Mouse (Mus musculus) cerebellum, adult 2 months (tissue): ENCODE data around the gene Cfap70. TPM values are rescaled to one million over a fixed set of nuclear protein-coding genes. Genes with fewer than 3 reads are reported as not detected.

Source experiments
- DNase-seq, 2 experiments: peaks; one replicate each; pipeline ENCODE4 v3.0.0; 2021
- H3K27ac ChIP-seq: fragments of 200-500 bp; 2 replicates; pipeline ENCODE4 v1.5.1; 2012; ENCODE audit warnings: low read length, control low read depth, inconsistent platforms; ENCODE audit not compliant: insufficient read depth
- H3K27me3 ChIP-seq: fragments of 200-500 bp; 2 replicates; pipeline ENCODE4 v1.6.1; 2012; ENCODE audit warnings: inconsistent platforms, mild to moderate bottlenecking, low read length, moderate library complexity; ENCODE audit not compliant: control insufficient read depth, insufficient read depth
- H3K4me1 ChIP-seq: fragments of 200-500 bp; 2 replicates; pipeline ENCODE4 v1.6.1; 2011; ENCODE audit warnings: low read length; ENCODE audit not compliant: control insufficient read depth, insufficient read depth
- H3K4me3 ChIP-seq: fragments of 200-500 bp; replicated peaks from 2 replicates; pipeline ENCODE3; 2011; ENCODE audit warnings: mild to moderate bottlenecking, low read depth, low read length, control low read depth; ENCODE audit not compliant: insufficient read depth
- CTCF ChIP-seq: fragments of 200-500 bp; IDR thresholded peaks from 2 replicates; pipeline ENCODE4 v1.5.1; 2011; ENCODE audit warnings: low read depth, mild to moderate bottlenecking, control low read depth, low read length, moderate library complexity, borderline replicate concordance; ENCODE audit not compliant: insufficient read depth
- POLR2A ChIP-seq: fragments of 200-500 bp; IDR thresholded peaks from 2 replicates; pipeline ENCODE4 v1.6.1; 2011; ENCODE audit warnings: low read length, control low read depth, borderline replicate concordance; ENCODE audit not compliant: insufficient read depth
- WGBS: fragments of 180-500 bp; shearing (Covaris S2); methylation state at CpG from one replicate; pipeline ENCODE4 v1.1.7; 2018; 5-methylcytosine and 5-hydroxymethylcytosine counted together
- polyA plus RNA-seq: library from polyadenylated mRNA; depleted of rRNA; stranded (reverse); fragments of >200 nt; gene quantifications from 2 replicates; pipeline ENCODE4 v1.2.3, GENCODE M21; 2012

The Cfap70 gene
- polyA plus RNA-seq, 1 experiment = 0.38 TPM

DNA sequence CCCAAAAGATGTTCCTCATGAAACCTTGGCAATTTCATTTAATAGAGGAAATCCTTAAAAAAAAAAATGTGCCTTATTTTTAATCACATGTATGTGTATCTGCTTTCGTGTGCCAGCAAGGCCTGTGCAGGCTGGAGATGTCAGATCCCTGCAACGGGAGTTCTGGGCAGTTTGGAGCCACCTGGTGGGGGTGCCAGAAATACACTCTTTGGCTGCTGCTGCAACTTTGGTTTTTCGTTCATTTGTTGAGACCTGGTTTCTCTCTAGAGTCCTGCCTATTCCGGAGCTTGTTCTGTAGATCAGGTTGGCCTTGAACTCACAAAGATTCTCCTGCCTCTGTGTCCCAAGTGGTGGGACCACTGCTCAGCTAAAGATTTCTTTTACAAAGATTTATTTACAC, 53.2 kb downstream of the Cfap70 start:
- WGBS = 26% methylated on average over 4 of the region's 4 CpGs

DNA sequence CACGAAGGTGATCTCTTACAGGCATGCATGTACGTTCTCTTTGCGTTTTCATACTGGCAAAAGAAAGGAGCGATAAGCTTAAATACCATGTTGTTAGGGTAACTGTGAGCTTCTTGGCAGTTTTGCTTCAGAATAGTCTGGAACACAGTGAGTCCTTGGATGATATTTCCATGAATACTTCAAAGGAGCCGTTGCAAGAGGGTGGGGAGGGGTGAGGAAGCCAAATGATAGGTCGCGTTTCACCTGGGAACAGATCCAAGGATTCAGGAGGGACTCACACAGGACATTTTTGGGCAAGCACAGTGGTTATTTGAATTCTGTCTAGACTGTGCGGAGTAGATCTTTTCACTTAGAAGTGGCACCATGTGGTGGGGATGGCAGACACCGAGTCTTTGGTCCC, 54.8 kb downstream of the Cfap70 start:
- no peak for TF ChIP-seq POLR2A
- no peak for TF ChIP-seq CTCF
- H3K4me3 ChIP-seq = no peak overlapping the region

More for the DNA sequence above, 53.2 kb downstream of the Cfap70 start:
- no peaks in the 10 kb centered on the region for H3K27me3 ChIP-seq
- H3K27ac ChIP-seq = no peak overlapping the region
- H3K4me1 ChIP-seq = no peaks in the 10 kb centered on the region
- no peak overlapping the region for H3K4me3 ChIP-seq
- TF ChIP-seq POLR2A (no peak), CTCF (no peak)
- no peak for DNase-seq

DNA sequence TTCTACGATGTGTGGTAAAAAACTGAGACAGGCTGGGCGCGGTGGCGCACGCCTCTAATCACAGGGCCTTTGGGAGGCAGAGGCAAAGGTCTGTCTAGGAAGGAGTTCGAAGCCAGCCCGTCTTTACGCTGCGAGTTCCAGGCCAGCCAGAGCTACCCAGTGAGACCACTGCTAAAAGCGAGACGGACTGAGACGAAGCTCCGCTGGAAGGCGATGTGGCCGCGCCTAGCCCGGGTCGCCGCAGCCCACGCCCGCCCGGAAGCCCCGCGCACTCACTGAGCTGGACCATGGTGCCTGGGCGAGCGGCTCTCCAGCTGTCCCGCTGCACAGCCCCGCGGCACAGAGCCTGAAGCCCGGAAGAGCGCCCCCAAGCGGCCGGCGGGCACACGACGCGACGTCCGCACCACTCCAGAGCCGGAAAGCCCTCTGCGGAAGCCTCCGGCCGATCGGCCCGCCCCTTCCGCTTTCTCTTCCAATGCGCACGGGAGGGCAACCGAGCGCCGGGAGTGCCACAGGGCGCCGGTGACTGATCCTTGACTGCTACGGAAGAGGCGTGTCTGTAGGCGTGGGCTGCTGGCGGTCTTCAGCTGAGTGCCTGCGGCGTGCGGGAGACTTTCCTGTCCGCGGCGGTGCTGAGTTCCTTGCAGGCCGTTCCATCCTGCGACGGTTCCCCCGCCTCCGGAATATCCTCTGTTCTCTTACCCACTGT, 58.7 kb downstream of the Cfap70 start, which contains the start of gene Mrps16:
TSS of gene Mrps16 (minus strand) at position 430 of the 709 bp plus-strand sequence.
- peak within 1 kb of the TSS; percentile 92 for H3K27ac ChIP-seq
- WGBS = under 1% methylated on average over 68 of the region's 68 CpGs
- H3K27me3 ChIP-seq = no peaks in the 10 kb centered on the region
- peak within 1 kb of the TSS; percentile 90 for H3K4me3 ChIP-seq
- DNase-seq = peak; percentile 94 to 98
- H3K4me1 ChIP-seq = no peaks in the 10 kb centered on the region
- peak; percentile 68 for TF ChIP-seq POLR2A
- peak; percentile 67 for TF ChIP-seq CTCF

More for the DNA sequence above, 54.8 kb downstream of the Cfap70 start:
- Histone ChIP-seq H3K4me1 (no peaks in the 10 kb centered on the region), H3K27ac (no peak overlapping the region), H3K27me3 (no peaks in the 10 kb centered on the region)
- DNase-seq = no peak
- WGBS = 57% methylated on average over 9 of the region's 9 CpGs

DNA sequence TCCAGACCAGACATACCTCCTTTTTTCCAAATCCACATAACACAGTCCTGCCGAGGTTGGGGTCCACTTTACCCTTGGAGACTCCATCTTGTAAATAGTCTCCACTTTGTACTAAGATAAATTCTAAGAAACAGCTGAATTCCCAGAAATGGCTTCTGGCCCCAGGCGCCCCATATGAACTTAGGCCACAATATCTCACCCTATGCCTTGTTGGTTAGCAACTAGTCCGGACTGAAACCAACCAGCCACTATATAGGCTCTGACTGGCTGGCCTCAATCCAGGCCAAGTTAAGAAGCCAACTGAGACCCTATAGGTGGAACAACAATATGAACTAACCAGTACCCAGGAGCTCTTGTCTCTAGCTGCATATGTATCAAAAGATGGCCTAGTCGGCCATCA, 59.7 kb downstream of the Cfap70 start:
- H3K4me1 ChIP-seq = peaks cover 2% of the 10 kb centered on the region
- H3K27ac ChIP-seq = no peak overlapping the region
- WGBS = 70% methylated on average over 4 of the region's 4 CpGs
- no peak for TF ChIP-seq CTCF
- no peak for TF ChIP-seq POLR2A
- no peaks in the 10 kb centered on the region for H3K27me3 ChIP-seq
- DNase-seq = peak; percentile 26
- no peak overlapping the region for H3K4me3 ChIP-seq

DNA sequence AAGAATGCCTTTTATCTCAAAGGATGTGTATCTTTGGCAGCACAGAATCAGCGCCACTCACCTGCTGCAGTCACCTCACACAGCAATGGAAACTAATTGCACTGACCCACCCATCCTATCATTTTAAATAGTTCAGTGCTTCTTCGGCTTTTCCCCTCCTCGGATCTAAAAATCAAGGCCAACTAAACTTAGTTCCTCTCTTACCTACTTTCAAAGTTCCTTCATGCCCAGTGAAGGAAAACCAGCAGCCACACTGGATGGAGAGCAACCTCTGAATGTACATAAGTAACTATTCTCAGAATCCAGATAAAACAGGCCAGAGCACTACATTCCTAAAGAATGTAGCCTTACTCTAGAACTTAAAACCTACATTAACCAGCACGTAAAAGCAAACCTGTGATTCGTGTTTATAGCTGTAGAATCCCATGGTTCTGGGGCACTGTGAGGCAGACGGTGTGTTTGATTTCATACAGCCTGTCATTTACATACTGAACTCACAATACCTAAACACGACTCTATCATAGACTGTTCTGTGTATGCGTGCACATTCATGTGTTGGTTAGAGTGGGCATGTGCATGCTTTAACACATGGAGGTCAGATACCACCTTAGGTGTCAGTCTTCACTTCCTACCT, 62.5 kb downstream of the Cfap70 start:
- TF ChIP-seq POLR2A = no peak
- TF ChIP-seq CTCF = no peak
- Histone ChIP-seq H3K4me1 (peaks cover 3% of the 10 kb centered on the region), H3K27ac (no peak overlapping the region), H3K4me3 (no peak overlapping the region), H3K27me3 (no peaks in the 10 kb centered on the region)
- WGBS = 90% methylated on average over 8 of the region's 8 CpGs
- no peak for DNase-seq

DNA sequence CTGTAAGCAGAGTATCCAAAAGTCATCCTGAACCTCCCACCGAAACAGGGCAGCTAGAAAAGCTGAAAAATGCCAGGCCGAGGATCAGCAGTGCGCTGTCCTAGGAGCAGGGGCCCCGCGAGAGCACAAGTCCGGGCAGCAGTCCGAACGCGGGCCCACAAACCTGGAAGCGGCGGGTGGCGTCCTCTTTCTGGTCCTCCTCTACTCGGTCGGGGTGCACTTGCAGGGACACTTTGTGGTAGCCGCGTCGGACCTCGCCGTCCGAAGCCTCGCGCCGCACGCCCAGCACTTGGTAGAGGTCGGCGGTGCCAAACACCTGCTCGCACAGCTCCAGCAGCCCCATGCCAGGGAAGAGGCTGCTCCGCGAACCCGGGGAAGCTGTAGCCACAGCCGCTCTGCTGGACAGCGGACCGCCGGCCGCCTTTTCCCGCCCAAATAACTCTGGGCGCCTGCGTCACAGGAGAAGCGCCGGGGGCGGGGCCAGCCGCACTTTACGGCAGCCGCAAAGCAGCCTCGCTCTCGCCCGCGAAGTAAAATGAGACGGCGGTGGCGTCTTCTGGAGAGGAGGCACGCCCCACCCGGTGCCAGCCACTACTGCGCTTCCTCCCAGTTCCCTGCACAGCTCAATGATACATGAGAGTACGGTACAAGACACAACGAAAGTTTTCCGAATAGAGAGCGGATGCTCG, 63.4 kb downstream of the Cfap70 start, which contains the start of gene Dnajc9:
TSS of gene Dnajc9 (minus strand) at position 470 of the 689 bp plus-strand sequence.
- H3K4me3 ChIP-seq = peak within 1 kb of the TSS; percentile 98
- under 1% methylated on average over 59 of the region's 59 CpGs for WGBS
- H3K27me3 ChIP-seq = no peaks in the 10 kb centered on the region
- peaks cover 3% of the 10 kb centered on the region for H3K4me1 ChIP-seq
- peak; percentile 94 to 96 for DNase-seq
- H3K27ac ChIP-seq = peak within 1 kb of the TSS; percentile 52; the same call in 1 of the 2 replicates
- TF ChIP-seq POLR2A (peak; percentile 89), CTCF (no peak)

DNA sequence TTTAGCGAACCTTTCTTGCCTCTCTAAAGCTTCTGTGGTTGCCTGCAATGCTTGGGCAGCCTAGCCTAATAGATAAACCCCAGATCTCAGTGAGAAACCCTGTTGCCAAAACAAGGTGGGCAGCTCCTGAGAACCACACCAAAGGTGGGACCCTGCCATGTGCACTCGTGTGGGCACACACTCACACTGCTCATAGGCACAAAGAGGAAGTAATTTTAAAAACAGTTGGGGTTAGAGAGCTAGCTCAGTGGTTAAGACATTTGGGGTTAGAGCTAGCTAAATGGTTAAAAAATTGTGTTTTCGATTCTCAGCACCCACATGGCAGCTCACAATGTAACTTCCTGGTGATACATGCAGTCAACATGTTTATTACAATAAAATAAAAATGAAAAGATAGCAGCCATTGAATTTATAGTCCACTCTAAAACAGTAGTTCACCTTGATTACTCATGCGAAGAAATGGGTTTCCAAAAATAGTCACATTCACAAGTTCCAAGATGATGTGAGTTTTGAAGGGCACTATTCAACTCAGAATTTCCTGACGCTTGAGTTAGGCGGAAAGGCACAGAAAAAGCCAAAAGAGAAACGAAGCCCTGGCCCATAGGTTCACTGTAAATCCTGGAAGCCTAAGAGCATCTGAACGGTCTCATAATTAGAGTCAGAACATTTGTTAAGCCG, 72.1 kb downstream of the Cfap70 start:
- no peak overlapping the region for H3K27ac ChIP-seq
- TF ChIP-seq CTCF (no peak), POLR2A (no peak)
- WGBS = 89% methylated on average over 9 of the region's 9 CpGs
- H3K4me1 ChIP-seq = no peaks in the 10 kb centered on the region
- no peak for DNase-seq
- H3K4me3 ChIP-seq = no peak overlapping the region
- H3K27me3 ChIP-seq = no peaks in the 10 kb centered on the region
